Mouse (Mus musculus) thymus, postnatal 25 days (tissue): ENCODE results near the gene Eml1.

ENCODE experiments used
- DNase-seq: peaks from one replicate; pipeline ENCODE4 v3.0.0; 2022

The Eml1 gene

DNA sequence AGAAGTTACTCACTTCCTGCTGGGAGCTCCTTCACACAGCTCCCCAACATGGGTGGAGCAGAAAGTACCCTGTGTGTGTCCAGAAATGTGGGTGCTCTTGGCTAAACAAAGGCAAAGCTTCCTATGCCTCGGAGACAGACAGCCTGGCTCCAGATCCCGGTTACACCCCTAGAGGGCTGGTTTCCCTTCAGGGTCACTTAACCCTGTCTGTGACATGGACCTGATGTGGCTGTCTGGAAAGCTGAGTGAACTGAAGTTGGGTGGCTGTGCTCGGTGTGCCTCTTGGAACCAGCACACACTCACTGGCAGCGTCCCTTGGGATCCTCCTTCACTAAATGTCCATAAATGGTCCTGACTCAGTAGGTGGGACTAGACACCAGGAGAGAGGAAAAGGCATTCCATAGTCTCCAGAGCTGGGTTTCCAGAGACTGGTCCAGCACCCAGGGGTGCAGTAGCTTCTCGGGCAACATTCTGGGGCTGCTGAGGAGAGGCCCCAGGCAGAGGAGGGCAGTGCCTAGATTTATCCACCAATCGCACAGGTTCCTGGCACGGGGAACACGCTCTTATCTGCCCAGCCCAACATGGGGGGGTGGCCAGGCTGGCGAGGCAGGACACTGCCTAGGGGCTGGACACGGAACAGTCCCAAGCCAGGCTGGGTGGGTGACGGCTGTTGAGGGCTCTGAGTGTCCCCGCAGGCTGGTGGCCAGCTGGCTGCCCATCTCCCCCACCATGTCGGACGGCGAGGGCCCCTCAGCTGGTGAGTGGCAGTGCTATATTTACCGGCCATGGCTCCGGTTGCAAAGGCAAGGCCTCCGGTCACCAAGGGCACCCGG lies at the start of gene Eml1:
Gene Eml1 (plus strand): TSS at position 362 of the 833 bp plus-strand sequence.
- DNase-seq, result no peak

DNA sequence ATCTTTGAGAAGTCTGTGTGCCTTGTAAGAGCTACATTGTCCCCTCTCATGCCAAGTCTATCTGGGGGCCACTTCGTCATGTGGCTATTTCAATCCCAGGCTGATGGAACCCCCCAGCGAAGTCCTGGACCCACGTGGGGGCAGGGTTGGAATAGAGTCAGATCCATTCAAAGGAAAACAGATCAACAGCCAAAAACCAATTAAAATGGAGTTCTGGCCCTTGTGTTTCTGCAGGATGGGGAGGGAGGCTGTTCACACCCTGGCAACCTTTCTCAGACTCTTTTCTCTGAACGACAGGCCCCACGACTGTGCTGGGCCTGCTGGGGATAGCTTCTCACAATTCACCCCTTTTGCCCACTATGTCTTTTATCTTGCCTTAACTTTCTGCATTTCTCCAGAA lies 44.4 kb upstream of the Eml1 start:
- DNase-seq, result no peak

GRCm38 (mm10) chr12:108327889-108328491 lies 42.8 kb upstream of the Eml1 start:
- no peak for DNase-seq

DNA sequence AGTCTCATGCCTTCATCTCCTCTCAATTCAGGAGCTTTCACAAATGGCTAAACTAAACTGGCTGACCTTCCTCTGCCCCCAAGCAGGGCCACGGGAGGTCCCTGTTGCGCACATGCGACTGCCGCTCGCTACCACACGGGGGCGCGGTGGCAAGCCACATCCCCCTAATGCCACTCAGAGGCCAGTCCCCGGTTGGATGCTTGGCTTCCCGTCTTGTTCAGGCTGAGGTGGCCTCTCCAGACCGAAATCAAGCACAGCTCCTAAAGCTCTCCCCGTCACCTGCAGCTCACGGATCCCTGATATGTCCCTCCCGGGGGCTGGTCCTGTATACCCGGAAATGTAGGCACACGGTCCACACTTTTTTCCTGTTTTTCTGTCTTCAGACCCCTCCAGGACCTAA lies 37.7 kb upstream of the Eml1 start:
- DNase-seq, result peak; percentile 77

GRCm38 (mm10) chr12:108333481-108333882 lies 37.3 kb upstream of the Eml1 start:
- DNase-seq, result no peak

DNA sequence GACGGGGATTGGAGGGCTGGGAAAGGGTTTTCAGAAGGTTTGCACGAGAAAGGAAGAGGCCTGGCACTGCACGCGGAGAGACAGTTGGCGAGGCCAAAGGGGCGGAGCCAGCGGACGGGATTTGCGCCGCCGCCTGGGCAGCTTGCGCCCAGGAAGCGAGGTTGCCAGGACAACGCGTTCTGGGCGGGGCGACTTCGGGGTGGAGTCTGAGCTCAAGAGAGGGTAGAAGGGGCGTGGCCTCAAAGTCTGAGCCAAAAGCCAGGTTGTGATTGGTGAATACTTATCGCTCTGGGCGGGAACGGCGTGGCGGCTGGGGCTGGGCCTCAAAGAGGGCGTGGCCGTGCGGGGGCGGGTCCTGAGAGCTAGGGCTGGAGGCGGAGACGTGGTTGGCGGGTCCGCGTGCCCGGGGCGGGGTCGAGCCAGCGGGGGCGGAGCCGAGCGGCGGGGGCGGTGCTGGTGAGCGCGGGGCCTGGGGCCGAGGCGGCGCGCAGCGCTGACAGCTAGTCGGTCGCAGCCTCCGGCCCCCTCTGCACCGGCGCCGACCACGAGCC lies 36.8 kb upstream of the Eml1 start, which contains the start of gene Cyp46a1:
Gene Cyp46a1 (plus strand): TSS at position 487 of the 551 bp plus-strand sequence.
- DNase-seq, result peak; percentile 92

DNA sequence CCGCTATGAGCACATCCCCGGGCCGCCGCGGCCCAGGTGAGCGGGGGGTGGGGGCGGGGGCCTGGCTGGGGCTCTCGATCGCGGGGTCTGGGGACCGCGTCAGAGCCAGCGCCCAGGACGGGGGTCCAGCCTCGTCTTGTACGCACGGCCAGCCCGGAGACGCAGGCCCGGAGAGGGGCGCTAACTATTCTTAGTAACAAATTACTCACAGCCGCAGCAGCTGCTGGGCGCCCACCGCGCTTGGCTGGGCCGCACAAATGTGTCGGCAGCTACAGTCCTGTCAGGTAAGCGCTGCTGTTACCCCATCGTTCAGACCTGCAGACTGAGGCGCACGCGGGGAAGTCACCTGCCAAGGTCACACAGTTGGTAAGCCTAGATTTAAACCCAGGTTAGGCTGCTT lies 36.2 kb upstream of the Eml1 start:
- peak; percentile 5 for DNase-seq

- DNase-seq, result peak; percentile 25
These were observed 32.1 kb upstream of the Eml1 start for GRCm38 (mm10) chr12:108338572-108339190.

DNA sequence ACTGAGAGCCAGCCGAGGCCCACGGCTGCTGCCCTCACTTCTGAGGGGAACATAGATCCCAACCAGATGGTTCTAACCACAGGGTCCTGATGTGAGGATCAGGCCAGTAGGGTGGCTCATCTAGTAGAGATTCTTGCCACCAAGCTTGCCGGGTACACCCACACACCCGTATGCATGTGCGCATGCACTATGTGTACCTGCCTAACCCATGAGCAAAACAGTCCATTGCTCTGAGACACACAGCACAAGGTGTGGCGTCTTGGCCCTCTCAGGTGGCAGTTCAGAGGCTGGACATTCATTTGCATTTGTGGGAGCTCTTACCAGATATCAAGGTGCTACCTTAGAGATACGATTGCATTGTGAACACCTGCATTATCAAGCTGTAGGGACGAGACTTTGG lies 22.6 kb upstream of the Eml1 start:
- no peak for DNase-seq

DNA sequence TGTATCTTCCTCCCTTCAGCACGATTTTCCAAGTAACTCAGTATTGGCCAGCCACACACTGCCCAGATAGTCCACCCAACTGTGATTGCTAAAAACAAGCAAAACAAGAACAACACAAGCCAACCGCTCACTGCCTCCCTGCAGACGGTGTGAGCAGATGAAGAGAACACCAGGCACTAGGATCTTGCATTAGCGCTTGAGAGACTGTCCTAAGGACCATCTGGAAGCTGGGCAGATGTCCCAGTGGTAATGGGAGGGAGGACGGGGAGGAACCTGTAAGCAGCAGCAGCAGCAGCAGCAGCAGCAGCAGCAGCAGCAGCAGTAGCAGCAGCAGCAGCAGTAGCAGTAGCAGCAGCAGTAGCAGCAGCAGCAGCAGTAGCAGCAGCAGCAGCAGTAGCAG lies 21.7 kb upstream of the Eml1 start:
- DNase-seq, result no peak

GRCm38 (mm10) chr12:108350931-108351330 lies 19.8 kb upstream of the Eml1 start:
- no peak for DNase-seq

DNA sequence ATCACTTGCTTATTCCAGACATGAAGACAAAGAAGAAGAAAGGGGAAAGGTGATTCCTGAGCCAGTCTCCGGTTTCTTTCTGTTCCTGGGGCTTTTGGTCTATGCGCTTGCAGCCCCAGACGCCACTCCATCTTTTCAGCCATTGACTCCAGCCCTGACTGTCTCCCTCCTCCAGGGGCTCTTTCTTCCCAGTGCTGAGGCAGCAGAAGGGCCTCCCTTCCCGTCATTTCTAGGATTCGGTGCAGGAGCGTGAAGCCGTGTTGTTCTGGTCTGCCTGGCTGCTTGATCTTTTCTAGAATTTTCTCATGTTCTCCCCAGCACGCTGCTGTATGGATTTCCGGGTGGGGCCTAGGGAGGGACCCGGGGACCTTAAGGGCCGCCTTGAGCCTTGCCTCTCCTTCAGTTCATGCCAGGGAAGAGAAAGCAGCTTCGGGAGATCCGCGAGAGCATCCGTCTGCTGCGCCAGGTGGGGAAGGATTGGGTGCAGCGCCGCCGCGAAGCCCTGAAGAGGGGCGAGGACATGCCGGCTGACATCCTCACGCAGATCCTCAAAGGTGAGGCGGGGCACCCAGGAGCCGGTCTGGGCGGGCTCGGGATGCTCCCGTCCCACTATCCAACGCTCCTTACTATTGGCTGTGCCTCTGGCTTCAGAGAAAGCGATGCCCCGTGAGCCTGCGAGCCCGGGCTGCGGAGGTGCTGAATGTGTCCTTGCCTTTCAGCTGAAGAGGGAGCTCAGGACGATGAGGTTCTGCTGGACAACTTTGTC lies 18.2 kb upstream of the Eml1 start:
- DNase-seq, result no peak

DNA sequence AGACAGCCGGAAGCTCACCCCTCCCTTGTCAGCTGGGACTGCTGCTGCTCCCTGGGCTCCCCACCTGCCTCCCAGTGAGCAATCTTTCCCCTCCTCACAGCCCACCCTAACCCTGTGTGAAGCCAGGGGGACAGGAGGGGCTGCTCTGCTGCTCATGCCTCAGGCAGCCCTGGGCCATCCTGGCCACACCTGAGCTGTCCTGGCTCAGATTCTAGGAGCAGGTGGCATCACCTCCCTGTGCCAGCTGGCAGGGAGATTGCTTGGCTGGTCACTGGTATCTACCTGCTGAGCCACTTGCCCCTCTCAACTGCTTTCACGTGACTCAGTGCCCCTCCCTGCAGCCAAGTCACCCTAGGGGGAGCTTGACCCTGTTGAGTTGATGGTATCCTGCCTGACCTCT lies 16.5 kb upstream of the Eml1 start:
- no peak for DNase-seq

GRCm38 (mm10) chr12:108355271-108355670 lies 15.5 kb upstream of the Eml1 start:
- no peak for DNase-seq

DNA sequence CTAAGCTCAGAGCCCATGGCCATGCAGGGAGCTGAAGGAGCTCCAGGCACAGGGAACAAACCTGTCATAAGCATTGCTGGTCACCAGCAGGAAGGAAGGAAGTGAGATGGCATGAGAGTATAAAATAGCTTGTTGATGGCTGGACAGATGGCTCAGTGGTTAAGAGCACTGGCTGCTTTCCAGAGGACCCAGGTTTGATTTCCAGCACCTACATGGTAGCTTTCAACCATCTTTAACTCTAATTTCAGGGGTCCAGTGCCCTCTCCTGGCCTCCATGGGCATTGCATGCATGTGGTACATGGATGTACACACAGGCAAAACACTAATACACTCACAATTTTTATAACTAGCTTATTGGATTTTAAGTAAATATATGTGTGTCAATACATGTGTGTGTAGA lies 14.8 kb upstream of the Eml1 start:
- no peak for DNase-seq

GRCm38 (mm10) chr12:108363796-108364195 lies 7.0 kb upstream of the Eml1 start:
- peak; percentile 43 for DNase-seq

DNA sequence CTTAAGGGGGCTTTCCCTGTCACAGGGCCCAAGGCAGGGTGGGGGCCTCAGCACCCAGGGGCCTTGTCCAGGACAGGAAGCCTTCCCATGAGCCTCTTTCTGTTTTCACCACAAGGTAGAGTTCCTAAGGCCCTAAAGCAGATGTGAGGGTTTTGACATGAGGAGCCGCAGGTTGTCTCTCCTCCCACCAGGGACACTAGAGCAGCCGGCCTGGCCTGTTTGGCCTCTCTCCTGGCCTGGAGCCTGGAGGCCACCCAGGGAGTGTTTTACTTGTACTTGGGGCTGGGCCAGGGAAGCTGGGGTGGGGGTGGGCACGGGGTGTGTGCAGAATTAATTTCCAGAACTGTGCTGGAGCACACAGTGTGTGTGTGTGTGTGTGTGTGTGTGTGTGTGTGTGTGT lies 5.4 kb upstream of the Eml1 start:
- no peak for DNase-seq

DNA sequence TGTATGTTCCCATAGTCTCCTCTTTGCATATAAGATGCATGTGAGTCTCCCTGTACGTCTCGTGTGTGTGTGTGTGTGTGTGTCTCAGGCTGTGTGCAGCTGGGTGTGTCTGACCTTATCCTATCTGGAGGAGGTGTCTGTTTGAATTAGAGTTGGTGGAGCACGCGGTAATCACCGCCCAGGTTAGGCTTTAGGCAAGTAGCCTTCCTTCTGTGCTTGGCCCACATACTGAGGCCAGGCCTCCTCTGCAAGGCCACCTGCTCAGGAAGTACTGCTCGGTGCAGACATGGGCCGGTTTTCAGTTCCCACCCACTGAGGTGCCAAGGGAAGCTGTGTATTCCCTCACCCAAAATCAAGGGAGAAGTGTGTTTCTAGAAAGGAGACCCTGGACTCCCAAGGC lies 4.9 kb upstream of the Eml1 start:
- no peak for DNase-seq

DNA sequence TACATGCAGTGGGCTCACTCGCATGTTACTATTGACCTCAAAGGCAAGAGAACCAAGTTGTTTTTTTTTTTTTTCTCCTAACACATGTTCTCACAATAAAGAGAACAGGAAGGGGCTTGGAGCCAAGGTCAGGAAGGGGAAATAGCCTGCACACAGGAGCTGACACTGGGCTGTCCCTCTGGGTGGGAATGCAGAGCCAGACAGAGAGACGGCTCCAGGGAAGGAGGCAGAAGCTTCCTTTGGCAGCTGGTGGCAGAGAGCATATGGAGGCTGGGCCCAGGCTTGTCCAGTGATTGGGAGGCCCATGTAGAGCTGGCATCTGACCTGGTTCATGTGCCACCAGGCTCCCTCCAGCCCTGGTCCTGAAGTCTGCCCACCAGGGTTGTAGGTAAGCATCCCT lies 2.8 kb upstream of the Eml1 start:
- DNase-seq, result no peak

GRCm38 (mm10) chr12:108368921-108369320 lies 1.8 kb upstream of the Eml1 start:
- DNase-seq, result no peak

- no peak for DNase-seq
These were observed 640 bp downstream of the Eml1 start for GRCm38 (mm10) chr12:108371429-108371765.

- no peak for DNase-seq
These were observed 1.5 kb downstream of the Eml1 start for GRCm38 (mm10) chr12:108372241-108372640.

DNA sequence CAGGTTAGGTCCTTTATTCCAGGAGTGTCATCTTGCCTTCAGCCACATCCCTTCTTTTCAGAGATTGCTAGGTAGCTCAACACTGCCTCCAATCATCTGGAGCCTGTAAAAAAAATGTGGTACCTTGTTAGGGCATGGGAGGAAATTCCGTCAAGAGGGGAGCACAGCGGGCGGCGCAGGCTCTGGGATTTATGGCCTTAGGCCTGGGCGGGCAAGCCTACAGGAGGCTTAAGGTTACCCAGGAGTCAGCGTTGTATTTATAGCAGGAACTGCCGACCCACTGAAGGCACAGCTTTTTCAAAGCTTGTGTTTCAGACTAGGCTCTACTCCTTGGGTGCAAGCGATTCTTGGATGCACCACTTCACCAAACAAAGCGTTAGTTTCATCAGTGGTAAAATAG lies 2.9 kb downstream of the Eml1 start:
- no peak for DNase-seq
